Mouse (Mus musculus) CH12.LX (cell line): ENCODE measurements around the gene Tubgcp4. TPM values are rescaled to one million over a fixed set of nuclear protein-coding genes. Genes with fewer than 3 reads are reported as not detected.

ENCODE experiments used
- polyA plus RNA-seq: library from polyadenylated mRNA; unstranded; fragments of >175 nt; gene quantifications from 2 replicates; pipeline ENCODE4 v1.2.1, GENCODE M21; 2012; ENCODE audit warnings: low read depth; ENCODE audit not compliant: insufficient read length
- total RNA-seq, 2 experiments: library from RNA; depleted of rRNA; stranded (reverse); fragments of 300-350 nt in 1 of 2; fragments of >200 nt in 1 of 2; gene quantifications; 2 replicates each; pipeline ENCODE4 v1.2.3; 2012 to 2014

Gene Tubgcp4
- total and polyA plus RNA-seq, 3 experiments, result 27.8 to 34.1 (median 31.0) TPM

Other genes starting within 250 kb of the Tubgcp4 start
- 15.4 and 16.0 TPM in 2 replicates for gene Ubr1, start 199.9 kb upstream of the Tubgcp4 start, total RNA-seq (2012; rRNA removed)
- 10.7 and 11.6 TPM in 2 replicates for gene Ubr1, start 199.9 kb upstream of the Tubgcp4 start, total RNA-seq (2014; rRNA removed)
- 18.1 TPM in 2 replicates for gene Ubr1, start 199.9 kb upstream of the Tubgcp4 start, polyA plus RNA-seq
- gene Tmem62, start 193.6 kb upstream of the Tubgcp4 start, total RNA-seq (2012; rRNA removed), result 4.4 and 5.2 TPM in 2 replicates
- 4.4 and 4.9 TPM in 2 replicates for gene Tmem62, start 193.6 kb upstream of the Tubgcp4 start, total RNA-seq (2014; rRNA removed)
- gene Tmem62, start 193.6 kb upstream of the Tubgcp4 start, polyA plus RNA-seq, result 2.9 and 5.3 TPM in 2 replicates
- gene Ccndbp1, start 162.3 kb upstream of the Tubgcp4 start, total RNA-seq (2012; rRNA removed), result 20.4 and 23.4 TPM in 2 replicates
- gene Ccndbp1, start 162.3 kb upstream of the Tubgcp4 start, total RNA-seq (2014; rRNA removed), result 33.4 and 33.6 TPM in 2 replicates
- 38.8 and 42.7 TPM in 2 replicates for gene Ccndbp1, start 162.3 kb upstream of the Tubgcp4 start, polyA plus RNA-seq
- gene Epb42, start 133.6 kb upstream of the Tubgcp4 start, total RNA-seq (2012; rRNA removed), result not detected in 2 replicates
- gene Epb42, start 133.6 kb upstream of the Tubgcp4 start, total RNA-seq (2014; rRNA removed), result not detected in 2 replicates
- not detected in 2 replicates for gene Epb42, start 133.6 kb upstream of the Tubgcp4 start, polyA plus RNA-seq
- not detected in 2 replicates for gene Tgm5, start 84.8 kb upstream of the Tubgcp4 start, total RNA-seq (2012; rRNA removed)
- not detected in 2 replicates for gene Tgm5, start 84.8 kb upstream of the Tubgcp4 start, total RNA-seq (2014; rRNA removed)
- not detected in 2 replicates for gene Tgm5, start 84.8 kb upstream of the Tubgcp4 start, polyA plus RNA-seq
- gene Tgm7, start 60.9 kb upstream of the Tubgcp4 start, total RNA-seq (2012; rRNA removed), result not detected in 2 replicates
- not detected in 2 replicates for gene Tgm7, start 60.9 kb upstream of the Tubgcp4 start, total RNA-seq (2014; rRNA removed)
- not detected in 2 replicates for gene Tgm7, start 60.9 kb upstream of the Tubgcp4 start, polyA plus RNA-seq
- 7.3 and 8.1 TPM in 2 replicates for gene Adal, start 30.2 kb upstream of the Tubgcp4 start, total RNA-seq (2012; rRNA removed)
- gene Adal, start 30.2 kb upstream of the Tubgcp4 start, total RNA-seq (2014; rRNA removed), result 12.5 and 12.8 TPM in 2 replicates
- 10.0 and 10.4 TPM in 2 replicates for gene Adal, start 30.2 kb upstream of the Tubgcp4 start, polyA plus RNA-seq
- gene Lcmt2, start 30.0 kb upstream of the Tubgcp4 start, total RNA-seq (2012; rRNA removed), result 9.3 and 10.6 TPM in 2 replicates
- gene Lcmt2, start 30.0 kb upstream of the Tubgcp4 start, total RNA-seq (2014; rRNA removed), result 5.7 and 6.4 TPM in 2 replicates
- gene Lcmt2, start 30.0 kb upstream of the Tubgcp4 start, polyA plus RNA-seq, result 11.7 and 12.3 TPM in 2 replicates
- 6.8 and 7.4 TPM in 2 replicates for gene Zscan29, start 471 bp downstream of the Tubgcp4 start, total RNA-seq (2012; rRNA removed)
- 4.9 and 5.4 TPM in 2 replicates for gene Zscan29, start 471 bp downstream of the Tubgcp4 start, total RNA-seq (2014; rRNA removed)
- 7.0 and 7.3 TPM in 2 replicates for gene Zscan29, start 471 bp downstream of the Tubgcp4 start, polyA plus RNA-seq
- 41.7 and 55.2 TPM in 2 replicates for gene Trp53bp1, start 100.8 kb downstream of the Tubgcp4 start, total RNA-seq (2012; rRNA removed)
- 30.1 and 38.0 TPM in 2 replicates for gene Trp53bp1, start 100.8 kb downstream of the Tubgcp4 start, total RNA-seq (2014; rRNA removed)
- gene Trp53bp1, start 100.8 kb downstream of the Tubgcp4 start, polyA plus RNA-seq, result 68.7 and 77.6 TPM in 2 replicates
- gene Map1a, start 118.9 kb downstream of the Tubgcp4 start, total RNA-seq (2012; rRNA removed), result 0.38 and 0.92 TPM in 2 replicates
- 0.11 and 0.16 TPM in 2 replicates for gene Map1a, start 118.9 kb downstream of the Tubgcp4 start, total RNA-seq (2014; rRNA removed)
- gene Map1a, start 118.9 kb downstream of the Tubgcp4 start, polyA plus RNA-seq, result 7.2 and 7.3 TPM in 2 replicates
- 11.0 and 11.9 TPM in 2 replicates for gene Ppip5k1, start 184.7 kb downstream of the Tubgcp4 start, total RNA-seq (2012; rRNA removed)
- 4.5 and 4.6 TPM in 2 replicates for gene Ppip5k1, start 184.7 kb downstream of the Tubgcp4 start, total RNA-seq (2014; rRNA removed)
- gene Ppip5k1, start 184.7 kb downstream of the Tubgcp4 start, polyA plus RNA-seq, result 10.4 and 12.3 TPM in 2 replicates
- gene Ckmt1, start 187.1 kb downstream of the Tubgcp4 start, total RNA-seq (2012; rRNA removed), result 3.8 and 3.9 TPM in 2 replicates
- gene Ckmt1, start 187.1 kb downstream of the Tubgcp4 start, total RNA-seq (2014; rRNA removed), result 0.43 TPM in 1 of 2 replicates, not detected in the other
- 2.6 and 5.1 TPM in 2 replicates for gene Ckmt1, start 187.1 kb downstream of the Tubgcp4 start, polyA plus RNA-seq
- 4.8 and 6.3 TPM in 2 replicates for gene Strc, start 216.5 kb downstream of the Tubgcp4 start, total RNA-seq (2012; rRNA removed)
- gene Strc, start 216.5 kb downstream of the Tubgcp4 start, total RNA-seq (2014; rRNA removed), result 1.6 and 2.0 TPM in 2 replicates
- gene Strc, start 216.5 kb downstream of the Tubgcp4 start, polyA plus RNA-seq, result 6.2 and 9.2 TPM in 2 replicates
- gene Pdia3, start 243.1 kb downstream of the Tubgcp4 start, total RNA-seq (2012; rRNA removed), result 54.5 and 86.7 TPM in 2 replicates
- 169 and 184 TPM in 2 replicates for gene Pdia3, start 243.1 kb downstream of the Tubgcp4 start, total RNA-seq (2014; rRNA removed)
- gene Pdia3, start 243.1 kb downstream of the Tubgcp4 start, polyA plus RNA-seq, result 356 and 406 TPM in 2 replicates
- gene Catsper2, start 243.1 kb downstream of the Tubgcp4 start, total RNA-seq (2012; rRNA removed), result 0.89 and 1.5 TPM in 2 replicates
- gene Catsper2, start 243.1 kb downstream of the Tubgcp4 start, total RNA-seq (2014; rRNA removed), result 1.2 and 2.2 TPM in 2 replicates
- 1.8 TPM in 2 replicates for gene Catsper2, start 243.1 kb downstream of the Tubgcp4 start, polyA plus RNA-seq